Comparison of ENCODE assay signal across 13 mouse cellular contexts in the genomic region with DNA sequence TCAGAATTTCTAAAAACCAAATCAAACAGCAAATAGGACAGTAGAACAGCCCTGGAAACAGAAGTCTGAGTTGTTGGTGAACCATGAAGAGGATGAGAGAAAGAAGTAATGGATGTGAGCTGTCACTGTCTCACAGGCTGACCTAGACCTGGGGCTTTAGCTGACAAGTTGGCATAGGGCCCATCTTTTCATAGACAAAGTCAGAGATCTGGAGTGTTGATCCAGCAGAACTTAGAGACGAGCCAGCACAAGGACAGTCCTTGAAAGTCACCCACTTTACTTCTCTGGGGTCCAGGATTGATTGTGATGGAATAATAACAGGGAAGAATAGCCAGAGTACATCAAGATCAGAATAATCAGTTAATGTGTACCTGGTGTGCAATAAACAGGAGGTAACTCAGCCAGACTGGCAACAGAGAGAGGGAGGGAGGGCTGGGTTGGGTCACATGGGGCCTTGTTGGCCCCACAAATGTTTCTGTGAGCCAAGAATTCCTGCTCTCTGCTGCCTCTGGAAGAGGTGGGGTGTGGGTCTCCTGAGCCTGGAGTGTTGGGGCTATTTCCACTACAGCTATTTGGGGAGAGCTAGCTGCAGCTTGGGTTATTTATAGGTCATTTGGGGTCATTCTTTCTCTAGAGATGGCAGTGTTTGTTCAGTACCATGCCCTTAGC. TPM values are rescaled to one million over a fixed set of nuclear protein-coding genes. Genes with fewer than 3 reads are reported as not detected.
A peak's percentile ranks its signal among the peaks of the same experiment; 100 is the strongest.
DNase-seq lines count a peak whose midpoint lies in the region; ATAC-seq and TF ChIP-seq lines count a peak whose summit lies in the region.
"Had no signal": no experiment of that assay in that cellular context is flagged by ENCODE, and none has a peak within 500 bp of the region (broad histone marks: within the 10 kb centered on the region; RNA-seq: fewer than 3 reads in every experiment).

No protein-coding gene starts in this region.

- no peak for ATAC-seq in heart, embryonic 13.5 days (ENCODE audit: extremely low read depth, insufficient number of reproducible peaks, low FRiP score, low TSS enrichment)
- ATAC-seq in midbrain, embryonic 16.5 days, result no peak
- ATAC-seq: Patski had no signal

- H3K4me3 ChIP-seq in gastrocnemius, adult 2 months, result no peak overlapping the region; the same call in 1 of the 2 replicates
- H3K4me3 ChIP-seq in heart, embryonic 13.5 days, result no peak overlapping the region
- no peak overlapping the region for H3K4me3 ChIP-seq in midbrain, embryonic 16.5 days (ENCODE audit: low read depth, low read length)
- H3K4me3 ChIP-seq: limb, embryonic 12.5 days had no signal

- WGBS in heart, embryonic 13.5 days, result 35% methylated on average over 1 of the region's 1 CpGs
- 77% methylated on average over 1 of the region's 1 CpGs for WGBS in midbrain, embryonic 16.5 days

- H3K9me3 ChIP-seq in heart, embryonic 13.5 days, result no peaks in the 10 kb centered on the region
- no peaks in the 10 kb centered on the region for H3K9me3 ChIP-seq in midbrain, embryonic 16.5 days (replicated peaks; ENCODE audit: control insufficient read depth, low read length, poor library complexity, severe bottlenecking)
- H3K9me3 ChIP-seq: limb, embryonic 12.5 days had no signal

- H3K27ac ChIP-seq in gastrocnemius, adult 2 months, result peak overlapping the region; percentile 84
- H3K27ac ChIP-seq in heart, embryonic 13.5 days (replicated peaks), result peak overlapping the region; percentile 72
- no peak overlapping the region for H3K27ac ChIP-seq in midbrain, embryonic 16.5 days (ENCODE audit: low read length)
- H3K27ac ChIP-seq: hindbrain, embryonic 14.5 days; limb, embryonic 12.5 days had no signal

- peak; percentile 53 for DNase-seq in gastrocnemius, adult 2 months
- DNase-seq in gastrocnemius, adult 8-10 months (ENCODE audit: low spot score in 2 of 2), result no peak
- DNase-seq in NIH3T3 (ENCODE audit: low read depth), result peak; percentile 67
- DNase-seq in kidney, adult 9 months, result peak; percentile 72
- no peak for DNase-seq in left cerebral cortex, adult 11 months (ENCODE audit: low spot score)
- DNase-seq in spleen, postnatal 36 days (ENCODE audit: low spot score in 2 of 2), result no peak
- DNase-seq: cerebellum, postnatal 14 days; thymus, postnatal 36 days had no signal

- no peak overlapping the region for H3K4me2 ChIP-seq in heart, embryonic 13.5 days
- no peak overlapping the region for H3K4me2 ChIP-seq in midbrain, embryonic 16.5 days (ENCODE audit: low read length)
- H3K4me2 ChIP-seq: hindbrain, embryonic 14.5 days; limb, embryonic 12.5 days had no signal

- peaks cover 13% of the 10 kb centered on the region for H3K4me1 ChIP-seq in heart, embryonic 13.5 days
- H3K4me1 ChIP-seq in midbrain, embryonic 16.5 days (ENCODE audit: control insufficient read depth, insufficient read depth, low read length), result no peaks in the 10 kb centered on the region
- H3K4me1 ChIP-seq: limb, embryonic 12.5 days had no signal

- intact Hi-C loops in gastrocnemius, adult 2 months (cut with DNase I), result no loop called here

- H3K36me3 ChIP-seq in heart, embryonic 13.5 days, result peaks cover 7% of the 10 kb centered on the region
- no peaks in the 10 kb centered on the region; the same call in 1 of the 2 replicates for H3K36me3 ChIP-seq in midbrain, embryonic 16.5 days (ENCODE audit: control insufficient read depth, insufficient read depth, low read length)

- H3K27me3 ChIP-seq in heart, embryonic 13.5 days (replicated peaks), result no peaks in the 10 kb centered on the region
- H3K27me3 ChIP-seq in midbrain, embryonic 16.5 days (ENCODE audit: control insufficient read depth, insufficient read depth, low read depth, low read length), result no peaks in the 10 kb centered on the region
- H3K27me3 ChIP-seq: limb, embryonic 12.5 days; Patski had no signal

- peak overlapping the region; percentile 47; the same call in 1 of the 2 replicates for H3K9ac ChIP-seq in heart, embryonic 13.5 days
- no peak overlapping the region for H3K9ac ChIP-seq in midbrain, embryonic 16.5 days (ENCODE audit: low read depth, low read length)
- H3K9ac ChIP-seq: hindbrain, embryonic 14.5 days; limb, embryonic 12.5 days had no signal

- TF ChIP-seq CTCF in gastrocnemius, adult 2 months (IDR thresholded peaks at IDR 0.05), result no peak

RNA-seq across cellular contexts. Expression of gene Toe1, which starts 10.9 kb away (rescaled TPM):
- 1 to 10 TPM; 4.1 to 5.4 TPM for total RNA-seq in gastrocnemius, adult 2 months (2021)
- 1 to 10 TPM; 4.1 to 6.1 (median 4.5) TPM for total RNA-seq in gastrocnemius, adult 8-10 months (2022)
- polyA plus RNA-seq in heart, embryonic 13.5 days (2015; fragmentation: Nextera tagmentation; extraction: Ambion mirVana), result 19.8 and 21.1 TPM in 2 replicates
- 32.5 and 34.5 TPM in 2 replicates for polyA plus RNA-seq in midbrain, embryonic 16.5 days (2015; fragmentation: Nextera tagmentation; extraction: Ambion mirVana)

RNA-seq across cellular contexts. Expression of gene Mutyh, which starts 10.9 kb away (rescaled TPM):
- total RNA-seq in gastrocnemius, adult 2 months (2021), result 1 to 10 TPM in 1 of 2 experiments, under 1 TPM in 1; 0.87 to 1.8 TPM
- total RNA-seq in gastrocnemius, adult 8-10 months (2022), result 1 to 10 TPM in 1 of 4 experiments, under 1 TPM in 3; 0.58 to 1.1 (median 0.87) TPM
- 7.8 and 8.5 TPM in 2 replicates for polyA plus RNA-seq in heart, embryonic 13.5 days (2015; fragmentation: Nextera tagmentation; extraction: Ambion mirVana)
- 7.2 and 7.6 TPM in 2 replicates for polyA plus RNA-seq in midbrain, embryonic 16.5 days (2015; fragmentation: Nextera tagmentation; extraction: Ambion mirVana)

RNA-seq across cellular contexts. Expression of gene Hpdl, which starts 24.9 kb away (rescaled TPM):
- 1 to 10 TPM; 1.5 to 1.9 TPM for total RNA-seq in gastrocnemius, adult 2 months (2021)
- total RNA-seq in gastrocnemius, adult 8-10 months (2022), result 1 to 10 TPM in 3 of 4 experiments, under 1 TPM in 1; 0.78 to 1.8 (median 1.3) TPM
- 0.70 and 1.0 TPM in 2 replicates for polyA plus RNA-seq in heart, embryonic 13.5 days (2015; fragmentation: Nextera tagmentation; extraction: Ambion mirVana)
- polyA plus RNA-seq in midbrain, embryonic 16.5 days (2015; fragmentation: Nextera tagmentation; extraction: Ambion mirVana), result 0.59 and 0.82 TPM in 2 replicates

Comparison
In these comparisons a context has a peak if more than half of its experiments do, and no peak if none do; other contexts are left out.
1. DNase-seq: peak in gastrocnemius, adult 2 months (single experiment), NIH3T3 (single experiment) and kidney, adult 9 months (single experiment); none in gastrocnemius, adult 8-10 months (0 of 2), left cerebral cortex, adult 11 months (single experiment) and spleen, postnatal 36 days (0 of 2).